Mouse (Mus musculus): ENCODE data around the gene Cpm. TPM values are rescaled to one million over a fixed set of nuclear protein-coding genes. Genes with fewer than 3 reads are reported as not detected.
"Not testable (repeated sequence)": the region's sequence is repeated elsewhere in the genome, so short reads cannot be mapped to it uniquely, and the experiment has no call there.

The Cpm gene
- total RNA-seq, 2 experiments from 2014 or later = 2.6 to 2.7 TPM

- DNase-seq = no peak
- intact Hi-C loops (cut with DNase I) = no loop called here
Measured at GRCm38 (mm10) chr10:117592306-117593040, 36.8 kb upstream of the Cpm start.

DNA sequence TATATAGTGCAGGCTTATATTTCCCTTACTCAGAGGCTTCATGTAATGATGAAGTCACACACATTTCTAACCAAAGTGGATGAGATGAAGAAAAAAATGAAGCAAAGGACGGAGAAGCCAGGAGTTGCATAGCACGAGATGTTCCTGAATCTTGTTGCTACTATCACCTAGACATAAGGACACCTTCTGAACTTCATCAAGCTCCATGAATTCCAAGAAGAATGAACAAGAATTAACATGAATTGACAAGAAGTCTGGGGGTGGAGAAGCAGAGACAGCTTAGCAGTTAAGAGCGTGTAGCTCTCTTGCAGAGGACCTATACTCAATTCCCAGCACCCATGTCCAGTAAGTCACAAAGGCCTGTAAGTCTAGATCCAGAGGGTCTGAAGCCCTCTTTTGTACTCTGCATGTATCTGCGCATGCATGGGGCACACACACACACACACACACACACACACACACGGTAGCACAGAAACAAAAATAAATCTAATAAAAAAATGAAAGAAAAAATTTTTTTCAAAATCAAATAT, 36.2 kb upstream of the Cpm start:
- intact Hi-C loops (cut with DNase I) = no loop called here
- DNase-seq = no peak

DNA sequence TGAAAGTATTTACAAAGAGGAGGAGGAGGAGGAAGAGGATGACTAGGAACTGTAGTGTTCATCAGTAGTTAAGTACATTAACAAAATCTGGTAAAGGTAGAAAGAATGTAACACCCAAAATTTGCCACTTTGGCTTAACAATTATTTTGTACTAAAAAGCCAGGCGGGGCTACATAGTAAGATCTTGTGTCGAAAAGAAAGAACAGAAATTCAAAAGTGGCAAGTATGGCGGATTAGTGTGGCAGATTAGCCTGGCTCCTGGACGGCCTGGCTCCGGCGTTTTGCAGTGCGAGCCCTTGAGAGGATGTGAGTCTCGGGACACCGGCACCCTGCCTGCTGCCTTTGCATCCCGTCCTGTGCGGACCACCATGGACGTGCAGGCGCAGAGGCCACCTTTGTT, 35.4 kb upstream of the Cpm start:
- intact Hi-C loops (cut with DNase I) = no loop called here

GRCm38 (mm10) chr10:117594291-117594850, 34.9 kb upstream of the Cpm start:
- intact Hi-C loops (cut with DNase I) = no loop called here
- DNase-seq = no peak

More for the DNA sequence above, 35.4 kb upstream of the Cpm start:
- DNase-seq = no peak

DNA sequence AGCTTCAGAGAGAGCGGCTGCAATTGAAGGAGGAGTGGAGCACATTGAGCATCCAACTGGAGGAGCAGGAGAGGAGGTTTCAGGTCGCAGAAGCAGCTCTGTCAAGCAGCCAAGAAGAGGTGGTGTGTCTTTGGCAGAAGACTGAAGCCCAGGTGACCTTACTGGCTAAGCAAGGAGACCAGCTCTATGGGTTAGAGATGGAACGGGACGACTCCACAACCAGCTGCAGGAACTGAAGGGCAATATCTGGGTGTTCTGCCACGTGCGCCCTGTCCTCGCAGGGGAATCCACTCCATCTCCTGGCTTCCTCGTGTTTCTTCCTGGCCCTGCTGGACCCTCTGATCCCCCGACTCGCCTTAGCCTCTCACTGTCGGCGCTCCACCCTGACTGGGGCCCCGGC, 34.4 kb upstream of the Cpm start:
- no peak for DNase-seq
- intact Hi-C loops (cut with DNase I) = no loop called here

DNA sequence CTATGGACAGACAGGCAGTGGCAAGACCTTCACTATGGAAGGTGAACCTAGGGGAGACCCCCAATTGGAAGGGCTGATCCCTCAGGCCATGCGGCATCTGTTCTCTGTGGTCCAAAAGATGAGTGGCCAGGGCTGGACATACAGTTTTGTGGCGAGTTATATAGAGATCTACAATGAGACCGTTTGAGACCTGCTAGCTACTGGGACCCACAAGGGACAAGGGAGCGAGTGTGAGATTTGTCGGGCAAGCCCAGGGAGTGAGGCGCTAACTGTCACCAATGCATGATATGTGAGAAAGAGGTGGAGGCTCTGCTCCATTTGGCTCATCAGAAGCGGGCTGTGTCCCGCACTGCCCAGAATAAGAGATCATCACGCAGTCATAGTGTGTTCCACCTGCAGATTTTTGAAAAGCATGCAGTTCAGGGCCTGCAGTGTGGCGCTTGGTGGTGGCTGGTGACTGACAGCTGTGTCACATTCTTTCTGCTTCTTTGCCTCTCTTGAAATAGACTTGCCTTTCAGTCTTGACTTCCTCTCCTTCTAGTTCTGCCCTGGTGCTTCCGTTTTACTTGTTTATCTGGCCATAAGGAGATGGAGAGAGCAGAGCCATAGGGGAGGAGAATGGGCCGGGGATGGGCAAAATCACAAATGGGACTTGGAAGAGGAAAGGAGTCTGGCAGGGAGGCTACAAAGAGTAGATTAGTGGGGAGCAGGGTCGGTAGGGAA, 33.7 kb upstream of the Cpm start:
- intact Hi-C loops (cut with DNase I) = no loop called here
- no peak for DNase-seq

GRCm38 (mm10) chr10:117596165-117596735, 33.0 kb upstream of the Cpm start:
- intact Hi-C loops (cut with DNase I) = no loop called here
- DNase-seq = no peak

DNA sequence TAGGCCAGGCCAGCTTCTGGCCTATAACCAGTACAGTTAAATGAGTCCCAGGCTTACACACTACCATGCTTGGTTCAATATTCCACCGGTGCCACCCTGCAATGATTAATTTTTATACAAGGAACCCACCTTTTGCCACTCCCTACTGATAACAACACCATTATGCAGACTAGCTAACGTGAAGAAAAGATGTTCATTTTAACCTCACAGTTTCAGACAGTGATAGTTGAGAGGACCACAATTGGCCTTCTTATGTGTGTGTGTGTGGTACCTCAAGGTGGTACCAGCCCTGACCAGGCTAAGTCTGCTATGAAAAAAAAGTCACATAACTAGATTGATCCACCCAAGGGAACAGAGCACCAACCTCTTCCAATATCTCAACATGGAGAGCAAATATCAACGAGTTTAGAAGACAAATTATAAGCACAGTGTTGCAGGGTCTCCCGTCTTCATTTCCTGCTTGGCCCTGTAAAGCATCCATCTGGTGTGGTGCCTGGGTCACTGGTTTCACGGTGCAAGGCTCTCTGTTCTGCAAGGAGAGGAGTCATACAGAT, 32.5 kb upstream of the Cpm start:
- DNase-seq = no peak
- intact Hi-C loops (cut with DNase I) = no loop called here

DNA sequence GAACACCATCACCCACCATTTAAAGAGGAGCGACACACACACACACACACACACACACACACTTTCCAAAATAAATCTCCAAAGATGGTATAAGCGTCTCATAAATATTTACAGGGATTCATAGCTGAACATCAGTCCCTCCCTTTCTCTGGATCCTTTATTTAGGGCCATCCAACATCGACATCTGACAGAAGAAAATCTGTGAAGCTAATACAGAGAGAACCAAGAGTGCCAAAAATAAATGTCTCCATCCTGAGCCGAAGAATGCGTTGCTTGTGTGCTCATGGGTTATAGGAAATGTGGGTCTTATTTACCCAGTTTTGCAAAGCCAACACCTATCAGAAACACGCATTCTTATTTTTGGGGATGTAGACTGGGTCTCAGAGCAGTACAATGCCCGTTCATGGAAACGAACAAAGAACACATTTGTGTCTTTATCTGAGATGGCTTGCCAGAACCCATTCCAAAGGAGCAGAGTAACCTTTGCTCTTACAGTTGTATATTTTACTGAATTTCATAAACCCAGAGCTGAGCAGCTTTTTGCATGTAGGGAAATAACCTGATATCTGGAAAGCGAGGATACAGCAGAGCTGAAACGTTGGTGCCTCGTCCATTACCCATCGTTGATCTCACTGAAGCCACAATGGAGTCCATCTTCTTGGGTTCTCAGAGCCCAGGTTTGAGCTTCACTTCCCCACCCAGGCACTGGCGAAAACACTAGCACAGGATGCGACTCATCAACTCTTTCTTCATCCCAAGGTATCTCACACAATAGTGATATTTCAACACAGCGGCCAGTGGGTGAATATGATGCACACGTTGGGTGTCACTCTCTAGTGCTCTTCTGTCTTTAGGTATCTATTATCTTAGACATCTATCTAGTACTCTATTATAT, 31.7 kb upstream of the Cpm start:
- DNase-seq; intact Hi-C loops (cut with DNase I): not testable (repeated sequence)

- DNase-seq = no peak
- intact Hi-C loops (cut with DNase I) = no loop called here
Measured at GRCm38 (mm10) chr10:117598266-117598950, 30.9 kb upstream of the Cpm start.

DNA sequence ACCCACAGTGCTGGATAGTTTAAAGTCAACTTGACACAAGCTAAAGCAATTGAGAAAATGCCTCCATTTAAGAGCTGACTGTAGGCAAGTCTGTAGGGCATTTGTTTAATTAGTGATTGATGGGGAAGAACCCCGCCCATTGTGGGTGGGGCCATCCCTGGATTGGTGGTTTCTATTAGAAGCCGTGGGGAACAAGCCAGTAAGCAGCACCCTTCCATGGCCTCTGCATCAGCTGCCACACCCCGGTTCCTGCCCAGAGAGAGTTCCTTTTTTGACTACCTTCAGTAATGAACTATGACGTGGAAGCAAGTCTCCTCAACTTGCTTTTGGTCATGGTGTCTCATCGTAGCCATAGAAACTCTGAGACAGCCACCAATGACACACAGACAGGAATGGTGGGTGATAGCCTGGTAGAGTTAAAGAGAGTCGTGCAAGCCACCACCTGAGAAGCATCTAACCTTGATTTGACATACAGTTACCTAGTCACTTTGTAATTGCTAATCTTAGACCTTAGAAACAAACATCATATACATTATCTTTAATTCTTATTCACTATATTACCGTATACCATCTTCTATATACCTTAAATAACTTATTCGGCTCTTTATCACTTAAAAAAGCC, 30.2 kb upstream of the Cpm start:
- intact Hi-C loops (cut with DNase I); DNase-seq: not testable (repeated sequence)

DNA sequence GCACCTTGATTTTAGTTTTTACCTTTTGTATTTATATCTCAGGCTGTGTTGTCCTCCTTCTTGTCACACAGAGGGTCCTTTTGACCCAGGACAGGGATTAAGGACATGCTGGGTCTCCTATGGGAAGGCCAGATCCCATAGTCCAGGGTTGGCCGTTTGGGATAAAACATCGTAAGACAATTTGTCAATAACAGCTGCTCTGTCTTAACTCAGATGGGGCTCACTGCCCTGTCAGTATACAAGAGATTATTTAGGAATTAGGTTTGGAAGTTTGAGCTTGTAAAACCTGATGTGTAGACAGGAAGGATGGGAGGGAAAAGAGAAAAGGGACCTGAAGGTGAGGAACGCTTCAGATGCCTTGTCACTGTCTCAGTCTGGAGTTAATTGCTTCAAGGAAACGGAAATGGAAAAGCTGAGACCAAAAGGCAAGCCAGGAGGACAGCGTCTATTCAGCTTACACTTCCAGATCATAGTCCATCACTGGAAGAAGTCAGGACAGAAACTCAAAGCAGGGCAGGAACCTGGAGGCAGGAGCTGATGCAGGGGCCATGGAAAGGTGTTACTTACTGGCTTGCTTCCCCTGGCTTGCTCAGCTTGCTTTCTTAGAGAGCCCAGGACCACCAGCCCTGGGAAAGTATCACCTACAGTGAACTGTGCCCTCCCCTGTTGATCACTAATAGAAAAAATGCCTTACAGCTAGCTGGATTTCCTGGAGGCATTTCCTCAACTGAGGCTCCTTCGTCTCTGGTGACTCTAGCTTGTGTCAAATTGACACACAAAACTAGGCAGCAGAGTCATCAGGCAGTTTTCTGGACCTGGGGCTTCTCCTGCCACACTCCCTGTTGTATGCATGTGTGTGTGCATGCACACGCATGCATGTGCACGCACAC, 27.9 kb upstream of the Cpm start:
- intact Hi-C loops (cut with DNase I) = no loop called here
- DNase-seq = no peak

- no peak for DNase-seq
- intact Hi-C loops (cut with DNase I) = no loop called here
Measured at GRCm38 (mm10) chr10:117602325-117603129, 26.8 kb upstream of the Cpm start.

- intact Hi-C loops (cut with DNase I) = no loop called here
- no peak for DNase-seq
Measured at GRCm38 (mm10) chr10:117603130-117603833, 26.0 kb upstream of the Cpm start.

- no peak for DNase-seq
- intact Hi-C loops (cut with DNase I) = no loop called here
Measured at GRCm38 (mm10) chr10:117603834-117604623, 25.3 kb upstream of the Cpm start.
